Mouse (Mus musculus): ENCODE data around the gene Car5a.

The Car5a gene

GRCm38 (mm10) chr8:121955825-121956500, 11.3 kb upstream of the Car5a start:
- no peak for DNase-seq (ENCODE audit: low spot score in 2 of 2)

DNA sequence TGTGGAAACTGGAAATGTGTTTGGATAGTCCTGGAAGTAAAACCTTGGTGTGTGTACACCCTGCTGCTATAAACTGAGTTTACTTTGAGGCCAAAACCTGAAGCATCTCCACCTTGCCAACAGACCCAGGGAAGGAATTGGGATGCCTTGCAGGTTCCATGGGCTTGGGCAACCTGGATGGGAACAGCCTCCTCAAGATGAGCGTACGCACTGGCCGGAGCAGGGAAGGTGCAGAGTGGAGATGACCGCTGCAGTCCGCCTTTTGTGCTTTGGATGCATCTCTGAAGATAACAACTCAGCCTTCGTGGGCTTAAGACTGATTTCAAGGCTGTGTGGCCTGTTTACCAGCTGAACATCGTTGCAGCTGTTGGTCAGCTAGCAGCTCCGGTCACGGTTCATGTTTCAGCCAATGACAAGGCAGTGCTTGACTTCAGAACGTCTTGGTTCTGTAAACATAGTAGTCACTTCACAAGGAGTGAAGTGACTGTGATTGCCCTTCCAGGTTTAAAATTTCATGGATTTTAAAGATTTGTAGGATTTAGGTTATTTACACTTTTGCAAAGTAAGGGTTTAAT, 10.4 kb upstream of the Car5a start:
- no peak for DNase-seq (ENCODE audit: low spot score in 2 of 2)

DNA sequence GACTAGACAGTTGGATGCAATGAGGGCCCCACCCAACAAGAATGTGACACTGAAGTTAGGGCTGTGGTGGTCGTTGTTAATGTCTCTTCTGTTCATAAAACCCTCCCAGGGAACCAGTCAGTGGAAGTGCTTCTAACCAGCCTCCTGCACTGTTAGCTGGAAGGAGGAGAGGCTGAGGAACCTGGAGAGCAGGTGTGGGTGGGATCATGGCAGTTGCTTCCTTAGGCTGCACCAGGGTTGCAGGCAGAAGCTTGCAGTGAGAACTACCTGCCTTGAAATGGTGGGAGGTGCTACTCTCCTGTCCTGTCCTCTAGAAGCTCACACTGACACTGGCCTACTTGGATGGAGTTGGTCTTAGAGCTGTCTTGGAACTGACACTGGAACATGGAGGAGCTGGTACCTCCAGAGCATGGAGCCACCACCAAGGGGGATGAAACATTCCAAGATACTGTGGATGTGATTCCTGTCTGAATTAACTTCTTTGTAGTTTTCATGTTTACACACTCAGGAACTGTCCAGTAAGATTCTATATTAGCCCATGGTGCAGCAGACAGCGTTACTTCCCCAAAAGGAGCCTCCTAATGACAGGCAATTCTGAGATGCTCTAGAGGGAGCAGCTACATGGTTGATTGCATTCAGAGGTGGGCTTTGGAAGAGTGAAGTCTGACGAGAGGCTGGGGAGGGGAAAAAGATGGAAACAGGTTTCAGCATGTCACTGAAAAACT, 9.3 kb upstream of the Car5a start:
- DNase-seq (ENCODE audit: low spot score in 2 of 2), result no peak

DNA sequence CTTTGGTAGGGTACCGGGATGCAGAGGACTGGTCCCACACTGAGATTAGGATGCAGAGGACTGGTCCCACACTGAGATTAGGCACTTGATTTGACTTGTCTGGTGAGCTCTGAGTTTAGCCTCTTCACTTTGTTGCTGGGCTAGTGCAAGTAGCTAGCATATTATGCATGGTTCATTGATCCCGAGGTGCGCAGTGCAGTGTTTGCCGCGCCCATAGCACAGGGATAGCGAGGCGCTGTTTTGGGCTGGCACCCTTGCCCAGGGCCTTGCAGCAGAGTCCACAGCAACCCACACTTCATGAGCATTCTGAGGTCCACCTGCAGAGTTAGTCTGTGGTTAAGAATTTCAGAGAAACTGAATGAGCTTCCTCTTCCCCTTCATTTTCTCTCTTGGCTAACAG, 8.1 kb upstream of the Car5a start:
- DNase-seq (ENCODE audit: low spot score in 2 of 2), result no peak

- no peak for DNase-seq (ENCODE audit: low spot score in 2 of 2)
These were observed 7.4 kb upstream of the Car5a start for GRCm38 (mm10) chr8:121952122-121952521.

DNA sequence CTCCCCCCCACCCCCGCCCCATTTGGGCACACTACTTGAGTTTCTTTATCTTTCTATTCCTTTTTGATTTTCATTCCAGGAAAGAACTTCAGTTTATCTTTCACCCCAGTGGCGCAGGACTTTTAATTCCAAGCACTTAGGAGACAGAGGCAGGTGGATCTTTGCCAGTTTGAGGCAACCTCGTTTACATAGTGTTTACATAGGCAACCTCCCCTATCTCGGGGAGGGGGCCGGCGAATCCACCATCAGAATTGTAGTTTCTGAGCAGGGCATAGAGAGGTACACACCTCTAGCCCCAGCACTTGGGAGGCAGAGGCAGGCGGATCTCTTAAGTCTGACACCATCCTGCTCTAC, 6.9 kb upstream of the Car5a start:
- DNase-seq (ENCODE audit: low spot score in 2 of 2), result no peak

GRCm38 (mm10) chr8:121950749-121951655, 6.3 kb upstream of the Car5a start:
- peak; percentile 27 to 39 for DNase-seq (ENCODE audit: low spot score in 2 of 2)

DNA sequence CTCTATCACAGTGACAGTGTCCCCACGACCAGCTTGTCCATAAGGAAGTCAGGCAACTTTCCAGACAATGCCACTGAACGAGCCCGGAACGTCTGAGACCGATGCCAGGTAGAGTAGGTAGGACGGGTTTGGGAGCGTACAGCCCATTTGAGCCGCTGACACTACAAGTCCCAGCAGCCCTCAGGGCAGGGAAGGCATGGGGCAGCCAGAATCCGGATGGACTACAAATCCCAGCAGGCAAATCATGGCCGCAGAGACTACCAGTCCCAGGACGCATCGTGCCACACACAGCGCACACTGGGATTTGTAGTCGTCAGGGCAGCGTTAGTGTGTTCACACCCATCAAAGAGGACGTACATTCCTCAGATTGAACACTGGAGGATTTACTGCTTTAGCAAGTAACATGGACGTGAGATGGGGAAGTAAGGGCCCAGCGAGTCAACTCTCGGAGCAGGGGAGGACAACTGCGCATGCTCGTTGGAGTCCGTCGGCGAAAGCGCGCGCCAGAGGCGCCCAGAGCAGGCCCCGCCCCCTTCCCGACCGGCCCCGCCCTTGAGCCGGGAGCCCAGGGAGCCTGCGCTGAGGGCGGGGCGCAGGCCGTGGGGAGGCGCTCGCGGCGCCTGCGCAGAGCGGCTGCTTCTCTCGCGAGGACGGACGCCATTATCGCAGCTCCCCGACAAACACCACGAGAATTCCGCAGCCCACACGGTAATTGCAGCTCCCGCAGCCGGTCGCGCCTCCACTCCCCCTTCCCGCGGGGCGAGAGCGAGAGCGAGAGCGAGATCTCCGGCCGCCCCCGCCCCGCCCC, 5.4 kb upstream of the Car5a start:
- DNase-seq (ENCODE audit: low spot score in 2 of 2), result peak; percentile 94 to 97

DNA sequence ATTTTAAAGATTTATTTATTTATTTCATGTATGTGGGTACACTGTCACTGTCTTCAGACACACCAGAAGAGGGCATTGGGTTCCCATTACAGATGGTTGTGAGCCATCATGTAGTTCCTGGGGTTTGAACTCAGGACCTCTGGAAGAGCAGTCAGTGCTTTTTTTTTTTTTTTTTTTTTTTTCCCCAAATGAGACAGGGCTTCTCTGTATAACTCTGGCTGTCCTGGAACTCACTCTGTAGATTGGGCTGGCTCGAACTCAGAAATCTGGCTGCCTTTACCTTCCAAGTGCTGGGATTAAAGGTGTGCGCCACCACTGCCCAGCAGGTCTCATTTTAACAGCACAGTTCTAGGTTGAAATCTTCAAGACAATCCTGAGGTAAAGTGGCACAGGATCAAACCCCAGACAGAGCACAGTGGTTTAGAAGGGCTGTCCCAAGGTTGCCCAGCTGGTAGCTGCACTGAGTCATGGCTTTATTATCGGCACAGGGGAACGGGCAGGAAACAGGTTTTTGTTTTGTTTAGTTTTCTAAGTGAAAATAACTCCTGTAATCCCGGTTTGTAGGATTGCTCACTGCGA, 4.6 kb upstream of the Car5a start, which contains the start of gene Banp:
Gene Banp (plus strand): TSS at position 529 of the 579 bp plus-strand sequence.
- no peak for DNase-seq (ENCODE audit: low spot score in 2 of 2)

DNA sequence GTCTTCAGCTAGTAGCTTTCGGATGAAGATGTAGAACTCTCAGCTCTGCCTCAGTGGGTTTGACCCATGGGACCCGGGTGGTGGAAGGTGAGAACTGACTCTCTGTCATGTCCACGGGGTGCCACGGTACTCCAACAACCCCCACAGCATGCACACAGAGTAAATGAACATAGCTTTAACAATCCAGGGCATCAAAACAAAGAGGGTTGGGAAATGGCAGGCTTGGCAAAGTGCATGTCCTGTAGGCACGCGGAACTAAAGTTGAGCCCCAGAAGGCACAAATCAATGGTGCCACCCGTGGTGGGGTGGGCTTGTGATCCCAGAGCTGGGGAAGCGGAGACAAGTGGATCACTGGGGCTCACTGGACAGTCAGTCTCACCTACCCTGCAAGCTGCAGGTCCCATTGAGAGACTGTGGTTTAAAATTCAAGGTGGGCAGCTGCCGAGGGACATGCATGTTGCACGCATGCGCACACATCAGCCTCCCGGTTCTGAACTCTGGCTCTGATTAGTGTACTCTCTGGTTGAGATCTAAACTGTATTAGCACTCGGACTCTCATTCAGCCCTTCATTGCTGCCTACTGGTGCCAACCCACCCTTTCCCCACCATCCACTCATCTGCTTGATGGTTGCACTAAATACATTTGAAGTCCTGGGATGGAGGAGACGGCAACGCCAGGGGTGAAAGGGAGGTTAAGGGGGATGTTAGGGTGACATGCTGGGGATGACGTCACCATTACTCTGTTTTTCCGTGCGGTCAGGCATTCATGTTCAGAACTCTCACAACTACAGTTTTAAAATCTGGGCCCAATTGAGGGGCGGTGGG, 3.8 kb upstream of the Car5a start:
- DNase-seq (ENCODE audit: low spot score in 2 of 2), result no peak

- peak; percentile 76 to 86 for DNase-seq (ENCODE audit: low spot score in 2 of 2)
These were observed 3.0 kb upstream of the Car5a start for GRCm38 (mm10) chr8:121947753-121948141.

DNA sequence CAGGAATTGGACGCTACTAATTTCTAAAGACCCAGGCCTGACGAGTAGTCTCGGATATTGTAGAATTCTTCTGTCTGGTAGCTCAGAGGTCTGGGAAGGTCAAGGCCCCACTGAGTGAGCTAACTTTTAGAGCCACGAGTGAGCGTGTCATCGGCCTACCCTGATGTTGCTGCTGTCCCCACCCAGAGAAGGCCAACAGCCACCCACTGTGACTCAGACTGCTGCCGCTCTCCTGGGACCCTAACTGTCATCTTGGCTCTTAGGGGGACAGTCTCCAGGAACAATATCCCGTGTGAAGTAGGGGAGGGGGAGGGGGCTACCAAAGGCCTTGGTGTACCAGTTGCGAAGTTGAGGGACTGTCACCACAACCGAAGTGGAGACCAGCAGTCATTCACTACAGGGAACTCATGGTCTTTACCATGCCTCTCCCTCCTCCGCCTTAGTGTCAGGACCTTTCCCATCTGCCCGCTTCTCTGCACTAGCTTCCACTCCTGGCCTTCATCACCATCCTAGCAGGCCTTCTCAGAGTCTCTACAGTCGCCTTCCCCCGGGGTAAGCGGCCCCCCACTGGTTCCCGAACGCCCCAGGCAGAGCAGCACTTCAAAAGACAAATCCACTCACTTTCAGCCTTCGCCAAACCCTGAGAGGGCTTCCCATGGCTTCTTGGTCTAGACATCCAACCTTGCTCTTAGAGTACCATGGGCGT, 2.5 kb upstream of the Car5a start:
- DNase-seq (ENCODE audit: low spot score in 2 of 2), result peak in 1 of 2 experiments; percentile 33

DNA sequence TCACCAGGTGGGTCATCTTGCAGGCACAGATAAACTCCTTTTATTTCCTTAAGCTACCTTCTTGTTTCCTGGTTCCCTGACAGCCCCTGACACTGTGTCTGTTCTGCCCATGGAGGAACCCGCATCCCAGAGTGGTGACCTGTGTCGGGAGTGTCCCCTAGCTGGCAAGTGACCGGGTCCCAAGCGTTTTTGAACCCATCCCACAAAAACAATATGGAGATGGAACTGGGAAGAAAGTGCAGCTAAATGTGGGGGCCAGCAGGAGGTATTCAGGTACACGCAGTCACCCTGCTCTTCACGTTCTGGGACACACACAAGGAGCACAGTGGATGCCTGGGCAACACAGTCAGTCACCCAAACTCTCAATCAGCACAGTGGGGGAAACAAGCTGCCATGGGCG, 1.6 kb upstream of the Car5a start:
- DNase-seq (ENCODE audit: low spot score in 2 of 2), result no peak

- no peak for DNase-seq (ENCODE audit: low spot score in 2 of 2)
These were observed 988 bp downstream of the Car5a start for GRCm38 (mm10) chr8:121943716-121944115.

GRCm38 (mm10) chr8:121943057-121943540, 1.6 kb downstream of the Car5a start:
- DNase-seq (ENCODE audit: low spot score in 2 of 2), result no peak

DNA sequence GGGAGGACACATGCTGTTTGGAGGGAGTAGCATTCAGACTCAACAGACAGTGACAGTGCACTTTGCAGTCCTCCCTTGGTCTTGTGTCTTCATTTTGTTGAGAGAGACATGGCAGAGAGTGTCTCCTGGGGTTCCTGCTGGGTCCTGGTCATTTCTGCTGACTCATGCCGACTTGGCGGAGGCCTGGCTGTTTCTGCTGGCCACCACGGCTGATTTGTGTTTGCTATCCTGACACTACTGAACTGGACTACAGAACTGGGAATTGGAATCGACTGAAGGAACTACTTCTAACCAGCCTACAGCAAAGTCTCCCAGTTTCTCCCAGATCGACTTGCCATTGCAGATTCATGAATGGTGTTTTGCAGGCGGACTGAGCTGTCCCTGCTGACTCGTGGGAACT, 6.0 kb downstream of the Car5a start:
- no peak for DNase-seq (ENCODE audit: low spot score in 2 of 2)

- DNase-seq (ENCODE audit: low spot score in 2 of 2), result peak in 1 of 2 experiments; percentile 76
These were observed 8.3 kb downstream of the Car5a start for GRCm38 (mm10) chr8:121936391-121936790.

- DNase-seq (ENCODE audit: low spot score in 2 of 2), result no peak
These were observed 9.1 kb downstream of the Car5a start for GRCm38 (mm10) chr8:121935341-121936294.
